Mouse (Mus musculus) hindbrain, postnatal 0 days (tissue): ENCODE results near the gene Kctd15. TPM values are rescaled to one million over a fixed set of nuclear protein-coding genes. Genes with fewer than 3 reads are reported as not detected.

Source experiments
- ATAC-seq: fragments of 200-750 bp; cut with Nextera tagmentation; 2 replicates; pipeline ENCODE4 v1.8.0; 2017; ENCODE audit warnings: mild to moderate bottlenecking, moderate TSS enrichment, moderate library complexity
- DNase-seq: peaks from one replicate; pipeline ENCODE4 v3.0.0-alpha.2; 2015; ENCODE audit warnings: low spot score
- H3K27ac ChIP-seq: fragments of 300-500 bp; sonication (generic); 2 replicates; pipeline ENCODE4 v1.5.1; 2014; ENCODE audit warnings: mild to moderate bottlenecking
- H3K27me3 ChIP-seq: fragments of 300-500 bp; sonication (generic); 2 replicates; pipeline ENCODE4 v1.6.1; 2014; ENCODE audit warnings: low read length, mixed read lengths; ENCODE audit not compliant: insufficient read depth
- H3K36me3 ChIP-seq: fragments of 300-500 bp; sonication (generic); 2 replicates; pipeline ENCODE4 v1.6.1; 2014; ENCODE audit warnings: low read length, mixed read lengths; ENCODE audit not compliant: insufficient read depth
- H3K4me1 ChIP-seq: fragments of 300-500 bp; sonication (generic); 2 replicates; pipeline ENCODE4 v1.6.1; 2014; ENCODE audit warnings: antibody characterized with exemption, low read length, mixed read lengths; ENCODE audit not compliant: insufficient read depth
- H3K4me2 ChIP-seq: fragments of 300-500 bp; sonication (generic); 2 replicates; pipeline ENCODE4 v1.6.1; 2014; ENCODE audit warnings: low read depth, mild to moderate bottlenecking, low read length, moderate library complexity, mixed read lengths
- H3K4me3 ChIP-seq: fragments of 300-500 bp; sonication (generic); 2 replicates; pipeline ENCODE4 v1.5.1; 2014; ENCODE audit warnings: low read length
- H3K9ac ChIP-seq: fragments of 300-500 bp; sonication (generic); replicated peaks from 2 replicates; pipeline ENCODE4 v1.6.1; 2014; ENCODE audit warnings: mild to moderate bottlenecking, low read length, moderate library complexity, mixed read lengths
- H3K9me3 ChIP-seq: fragments of 300-500 bp; sonication (generic); 2 replicates; pipeline ENCODE4 v1.6.1; 2016; ENCODE audit warnings: low read length, mixed read lengths
- CTCF ChIP-seq: IDR thresholded peaks from 2 replicates; pipeline ENCODE4 v1.5.1; 2016; ENCODE audit warnings: antibody characterized with exemption, control low read depth, low read depth
- WGBS: fragments of 180-500 bp; shearing (Covaris S2); extraction: QIAGEN DNeasy Blood & Tissue Kit; methylation state at CpG from one replicate; pipeline ENCODE4 v1.1.7; 2014; 5-methylcytosine and 5-hydroxymethylcytosine counted together
- polyA plus RNA-seq: library from polyadenylated mRNA; unstranded; fragments of >200 nt; fragmentation: Nextera tagmentation; extraction: Ambion mirVana; gene quantifications from 2 replicates; pipeline ENCODE4 v1.2.1, GENCODE M21; 2015
- total RNA-seq: library from RNA; depleted of rRNA; stranded (reverse); fragments of >200 nt; gene quantifications from 2 replicates; pipeline ENCODE4 v1.2.3, GENCODE M21; 2014; rRNA removed

Gene Kctd15
- total RNA-seq = 58.7 and 59.7 TPM in 2 replicates
- 12.6 and 13.2 TPM in 2 replicates for polyA plus RNA-seq

- ATAC-seq = no peak
- peak within 1 kb of the TSS; percentile 83 for H3K4me3 ChIP-seq
- H3K9me3 ChIP-seq = no peaks in the 10 kb centered on the region
- no peak for DNase-seq
- no peaks in the 10 kb centered on the region for H3K36me3 ChIP-seq
- WGBS = 59% methylated on average over 5 of the region's 5 CpGs
- no peaks in the 10 kb centered on the region for H3K27me3 ChIP-seq
- H3K9ac ChIP-seq = peak within 1 kb of the TSS; percentile 94
- peak within 1 kb of the TSS; percentile 98 for H3K27ac ChIP-seq
- no peaks in the 10 kb centered on the region for H3K4me1 ChIP-seq
- H3K4me2 ChIP-seq = peak within 1 kb of the TSS; percentile 74
- no peak for TF ChIP-seq CTCF
Observed at GRCm38 (mm10) chr7:34656632-34657031, at the start of gene Kctd15. Gene Kctd15 (minus strand): TSS chr7:34656732.

GRCm38 (mm10) chr7:34704401-34704800 lies 47.9 kb upstream of the Kctd15 start:
- DNase-seq = no peak
- H3K27me3 ChIP-seq = no peaks in the 10 kb centered on the region
- ATAC-seq = no peak
- H3K4me2 ChIP-seq = no peak overlapping the region
- H3K4me3 ChIP-seq = no peak overlapping the region
- no peaks in the 10 kb centered on the region for H3K4me1 ChIP-seq
- H3K36me3 ChIP-seq = no peaks in the 10 kb centered on the region
- no peak overlapping the region for H3K27ac ChIP-seq
- no peak overlapping the region for H3K9ac ChIP-seq
- H3K9me3 ChIP-seq = no peaks in the 10 kb centered on the region
- 34% methylated on average over 4 of the region's 4 CpGs for WGBS
- TF ChIP-seq CTCF = no peak

GRCm38 (mm10) chr7:34703437-34703836 lies 46.9 kb upstream of the Kctd15 start:
- no peaks in the 10 kb centered on the region for H3K4me1 ChIP-seq
- no peaks in the 10 kb centered on the region for H3K27me3 ChIP-seq
- no peak for ATAC-seq
- H3K9ac ChIP-seq = no peak overlapping the region
- no peak overlapping the region for H3K27ac ChIP-seq
- H3K4me3 ChIP-seq = no peak overlapping the region
- no peak overlapping the region for H3K4me2 ChIP-seq
- DNase-seq = no peak
- TF ChIP-seq CTCF = no peak
- no peaks in the 10 kb centered on the region for H3K36me3 ChIP-seq
- WGBS = 46% methylated on average over 4 of the region's 4 CpGs
- H3K9me3 ChIP-seq = no peaks in the 10 kb centered on the region

- Histone ChIP-seq H3K9me3 (no peaks in the 10 kb centered on the region), H3K27me3 (no peaks in the 10 kb centered on the region), H3K27ac (no peak overlapping the region), H3K4me1 (no peaks in the 10 kb centered on the region), H3K4me3 (no peak overlapping the region), H3K4me2 (no peak overlapping the region), H3K36me3 (no peaks in the 10 kb centered on the region), H3K9ac (no peak overlapping the region)
- TF ChIP-seq CTCF = no peak
- DNase-seq (peak; percentile 42), ATAC-seq (no peak)
- WGBS = 29% methylated on average over 11 of the region's 11 CpGs
Observed at GRCm38 (mm10) chr7:34702718-34703351, 46.3 kb upstream of the Kctd15 start.

- no peak for TF ChIP-seq CTCF
- 77% methylated on average over 3 of the region's 3 CpGs for WGBS
- ATAC-seq = no peak
Observed at GRCm38 (mm10) chr7:34699888-34700287, 43.4 kb upstream of the Kctd15 start.

GRCm38 (mm10) chr7:34698221-34698620 lies 41.7 kb upstream of the Kctd15 start:
- H3K4me3 ChIP-seq = no peak overlapping the region
- DNase-seq = no peak
- 0 out of 2 replicates have a peak, but pooled peaks cover under 1% of the 10 kb centered on the region for H3K4me1 ChIP-seq
- H3K4me2 ChIP-seq = no peak overlapping the region
- no peak overlapping the region for H3K9ac ChIP-seq
- H3K27ac ChIP-seq = no peak overlapping the region
- ATAC-seq = no peak
- WGBS = 79% methylated on average over 9 of the region's 9 CpGs
- H3K36me3 ChIP-seq = no peaks in the 10 kb centered on the region
- H3K27me3 ChIP-seq = no peaks in the 10 kb centered on the region
- TF ChIP-seq CTCF = no peak
- no peaks in the 10 kb centered on the region for H3K9me3 ChIP-seq

More at GRCm38 (mm10) chr7:34699888-34700287, 43.4 kb upstream of the Kctd15 start:
- H3K4me2 ChIP-seq = no peak overlapping the region
- H3K36me3 ChIP-seq = no peaks in the 10 kb centered on the region
- H3K9ac ChIP-seq = no peak overlapping the region
- no peaks in the 10 kb centered on the region for H3K27me3 ChIP-seq
- no peak overlapping the region for H3K4me3 ChIP-seq
- no peaks in the 10 kb centered on the region for H3K4me1 ChIP-seq
- no peaks in the 10 kb centered on the region for H3K9me3 ChIP-seq
- no peak overlapping the region for H3K27ac ChIP-seq
- DNase-seq = no peak

GRCm38 (mm10) chr7:34696086-34696485 lies 39.6 kb upstream of the Kctd15 start:
- ATAC-seq (no peak), DNase-seq (no peak)
- Histone ChIP-seq H3K4me2 (no peak overlapping the region), H3K4me1 (peaks cover 11% of the 10 kb centered on the region; the same call in 1 of the 2 replicates), H3K27ac (no peak overlapping the region), H3K9me3 (no peaks in the 10 kb centered on the region), H3K36me3 (no peaks in the 10 kb centered on the region), H3K9ac (no peak overlapping the region), H3K4me3 (no peak overlapping the region), H3K27me3 (no peaks in the 10 kb centered on the region)
- 60% methylated on average over 9 of the region's 9 CpGs for WGBS
- TF ChIP-seq CTCF = no peak
